Mouse (Mus musculus) liver, embryonic 15.5 days (tissue): ENCODE results near the gene Letm1. TPM values are rescaled to one million over a fixed set of nuclear protein-coding genes. Genes with fewer than 3 reads are reported as not detected.

ENCODE experiments used
- ATAC-seq: fragments of 200-750 bp; cut with Nextera tagmentation; 2 replicates; pipeline ENCODE4 v1.8.0; 2017; ENCODE audit warnings: moderate number of reproducible peaks, mild to moderate bottlenecking, moderate library complexity; ENCODE audit not compliant: insufficient read depth
- H3K27ac ChIP-seq: fragments of 300-500 bp; sonication (generic); replicated peaks from 2 replicates; pipeline ENCODE4 v1.5.1; 2015; ENCODE audit warnings: mild to moderate bottlenecking, inconsistent platforms
- H3K27me3 ChIP-seq: fragments of 300-500 bp; sonication (generic); 2 replicates; pipeline ENCODE4 v1.6.1; 2015; ENCODE audit warnings: mild to moderate bottlenecking, inconsistent platforms
- H3K36me3 ChIP-seq: fragments of 300-500 bp; sonication (generic); replicated peaks from 2 replicates; pipeline ENCODE4 v1.6.1; 2015; ENCODE audit warnings: moderate library complexity, mild to moderate bottlenecking, inconsistent platforms
- H3K4me1 ChIP-seq: fragments of 300-500 bp; sonication (generic); replicated peaks from 2 replicates; pipeline ENCODE4 v1.6.1; 2015; ENCODE audit warnings: inconsistent platforms
- H3K4me2 ChIP-seq: fragments of 300-500 bp; sonication (generic); 2 replicates; pipeline ENCODE4 v1.6.1; 2015; ENCODE audit warnings: moderate library complexity, mild to moderate bottlenecking, inconsistent platforms
- H3K4me3 ChIP-seq: fragments of 300-500 bp; sonication (generic); replicated peaks from 2 replicates; pipeline ENCODE4 v1.5.1; 2015; ENCODE audit warnings: mild to moderate bottlenecking, inconsistent platforms
- H3K9ac ChIP-seq: fragments of 300-500 bp; sonication (generic); 2 replicates; pipeline ENCODE4 v1.6.1; 2015; ENCODE audit warnings: moderate library complexity, mild to moderate bottlenecking, inconsistent platforms
- H3K9me3 ChIP-seq: fragments of 300-500 bp; sonication (generic); replicated peaks from 2 replicates; pipeline ENCODE4 v1.6.1; 2016; ENCODE audit warnings: inconsistent platforms
- WGBS: fragments of 180-500 bp; shearing (Covaris S2); methylation state at CpG from one replicate; pipeline ENCODE4 v1.1.7; 2015; ENCODE audit warnings: mixed read lengths; ENCODE audit not compliant: insufficient replicate concordance; 5-methylcytosine and 5-hydroxymethylcytosine counted together
- polyA plus RNA-seq: library from polyadenylated mRNA; unstranded; fragments of >200 nt; fragmentation: Nextera tagmentation; extraction: Ambion mirVana; gene quantifications from 2 replicates; pipeline ENCODE4 v1.2.1, GENCODE M21; 2015

Gene Letm1
- polyA plus RNA-seq, result 18.9 and 21.3 TPM in 2 replicates

- WGBS, result under 1% methylated on average over 65 of the region's 65 CpGs
- H3K27ac ChIP-seq, result peak within 1 kb of the TSS; percentile 76
- no peaks in the 10 kb centered on the region for H3K27me3 ChIP-seq
These were observed at the start of gene Letm1 for GRCm38 (mm10) chr5:33782345-33782998. TSS of gene Letm1 (minus strand) at chr5:33782817.

GRCm38 (mm10) chr5:33830832-33831231 is 48.2 kb upstream of the Letm1 start:
- H3K9ac ChIP-seq, result no peak overlapping the region
- peaks cover 30% of the 10 kb centered on the region for H3K36me3 ChIP-seq
- 72% methylated on average over 1 of the region's 1 CpGs for WGBS
- no peaks in the 10 kb centered on the region for H3K9me3 ChIP-seq
- H3K27me3 ChIP-seq, result no peaks in the 10 kb centered on the region
- ATAC-seq, result no peak
- H3K27ac ChIP-seq, result no peak overlapping the region
- no peak overlapping the region for H3K4me3 ChIP-seq
- peaks cover 23% of the 10 kb centered on the region for H3K4me1 ChIP-seq
- H3K4me2 ChIP-seq, result no peak overlapping the region

More at GRCm38 (mm10) chr5:33782345-33782998, at the start of gene Letm1:
- peak; percentile 99 for ATAC-seq
- Histone ChIP-seq H3K9me3 (no peaks in the 10 kb centered on the region), H3K4me2 (peak within 1 kb of the TSS; percentile 91), H3K9ac (peak within 1 kb of the TSS; percentile 82), H3K4me3 (peak within 1 kb of the TSS; percentile 93), H3K4me1 (peaks cover 35% of the 10 kb centered on the region), H3K36me3 (no peaks in the 10 kb centered on the region; the same call in 1 of the 2 replicates)

- Histone ChIP-seq H3K4me1 (peaks cover 31% of the 10 kb centered on the region), H3K9me3 (no peaks in the 10 kb centered on the region), H3K9ac (no peak overlapping the region), H3K27ac (no peak overlapping the region), H3K4me3 (no peak overlapping the region), H3K36me3 (peaks cover 30% of the 10 kb centered on the region), H3K4me2 (no peak overlapping the region), H3K27me3 (no peaks in the 10 kb centered on the region)
- WGBS, result 60% methylated on average over 3 of the region's 3 CpGs
- no peak for ATAC-seq
These were observed 47.3 kb upstream of the Letm1 start for GRCm38 (mm10) chr5:33829958-33830357.

- no peaks in the 10 kb centered on the region for H3K27me3 ChIP-seq
- no peak overlapping the region for H3K4me2 ChIP-seq
- peaks cover 46% of the 10 kb centered on the region for H3K4me1 ChIP-seq
- ATAC-seq, result no peak
- WGBS, result 73% methylated on average over 8 of the region's 8 CpGs
- H3K36me3 ChIP-seq, result peaks cover 43% of the 10 kb centered on the region
- H3K9ac ChIP-seq, result no peak overlapping the region
- no peaks in the 10 kb centered on the region for H3K9me3 ChIP-seq
- no peak overlapping the region for H3K27ac ChIP-seq
- H3K4me3 ChIP-seq, result no peak overlapping the region
These were observed 45.5 kb upstream of the Letm1 start for GRCm38 (mm10) chr5:33828107-33828506.

- Histone ChIP-seq H3K36me3 (peaks cover 42% of the 10 kb centered on the region), H3K4me2 (no peak overlapping the region), H3K4me3 (no peak overlapping the region), H3K9ac (no peak overlapping the region), H3K27ac (no peak overlapping the region), H3K4me1 (peaks cover 58% of the 10 kb centered on the region), H3K9me3 (no peaks in the 10 kb centered on the region), H3K27me3 (no peaks in the 10 kb centered on the region)
- ATAC-seq, result no peak
These were observed 43.4 kb upstream of the Letm1 start for GRCm38 (mm10) chr5:33826001-33826400.

- no peaks in the 10 kb centered on the region for H3K27me3 ChIP-seq
- H3K4me3 ChIP-seq, result peak overlapping the region; percentile 100
- peak overlapping the region; percentile 98; the same call in 1 of the 2 replicates for H3K9ac ChIP-seq
- ATAC-seq, result no peak
- peaks cover 30% of the 10 kb centered on the region for H3K36me3 ChIP-seq
- H3K4me2 ChIP-seq, result peak overlapping the region; percentile 93
- WGBS, result 33% methylated on average over 3 of the region's 3 CpGs
- H3K4me1 ChIP-seq, result peaks cover 58% of the 10 kb centered on the region
- H3K27ac ChIP-seq, result no peak overlapping the region
- no peaks in the 10 kb centered on the region for H3K9me3 ChIP-seq
These were observed 39.8 kb upstream of the Letm1 start for GRCm38 (mm10) chr5:33822456-33822855.

- peaks cover 62% of the 10 kb centered on the region for H3K4me1 ChIP-seq
These were observed 39.3 kb upstream of the Letm1 start for GRCm38 (mm10) chr5:33821901-33822427.

GRCm38 (mm10) chr5:33820733-33821621 is 38.4 kb upstream of the Letm1 start:
- peak; percentile 53 for ATAC-seq
- WGBS, result under 1% methylated on average over 120 of the region's 121 CpGs
- H3K4me3 ChIP-seq, result peak overlapping the region; percentile 100
- H3K4me1 ChIP-seq, result peaks cover 71% of the 10 kb centered on the region
- no peaks in the 10 kb centered on the region for H3K9me3 ChIP-seq
- no peaks in the 10 kb centered on the region for H3K27me3 ChIP-seq
- peak overlapping the region; percentile 92 for H3K27ac ChIP-seq
- peaks cover 20% of the 10 kb centered on the region for H3K36me3 ChIP-seq
- H3K4me2 ChIP-seq, result peak overlapping the region; percentile 93
- peak overlapping the region; percentile 98 for H3K9ac ChIP-seq

More at GRCm38 (mm10) chr5:33821901-33822427, 39.3 kb upstream of the Letm1 start:
- 28% methylated on average over 2 of the region's 2 CpGs for WGBS
- no peaks in the 10 kb centered on the region for H3K27me3 ChIP-seq
- H3K4me3 ChIP-seq, result peak overlapping the region; percentile 100
- H3K9me3 ChIP-seq, result no peaks in the 10 kb centered on the region
- peak overlapping the region; percentile 98 for H3K9ac ChIP-seq
- no peak for ATAC-seq
- H3K36me3 ChIP-seq, result peaks cover 25% of the 10 kb centered on the region
- H3K27ac ChIP-seq, result no peak overlapping the region
- peak overlapping the region; percentile 93 for H3K4me2 ChIP-seq

GRCm38 (mm10) chr5:33819876-33820732 is 37.5 kb upstream of the Letm1 start, which contains the start of gene Nsd2:
TSS of gene Nsd2 (plus strand) at chr5:33820725.
- peak within 1 kb of the TSS; percentile 98 for H3K9ac ChIP-seq
- H3K4me1 ChIP-seq, result peaks cover 65% of the 10 kb centered on the region
- peak within 1 kb of the TSS; percentile 100 for H3K4me3 ChIP-seq
- H3K9me3 ChIP-seq, result no peaks in the 10 kb centered on the region
- H3K27me3 ChIP-seq, result no peaks in the 10 kb centered on the region
- peak within 1 kb of the TSS; percentile 92 for H3K27ac ChIP-seq
- H3K36me3 ChIP-seq, result peaks cover 17% of the 10 kb centered on the region
- WGBS, result under 1% methylated on average over 91 of the region's 136 CpGs
- peak within 1 kb of the TSS; percentile 93 for H3K4me2 ChIP-seq
- peak; percentile 86 for ATAC-seq

GRCm38 (mm10) chr5:33819141-33819875 is 36.7 kb upstream of the Letm1 start:
- peak overlapping the region; percentile 100 for H3K4me3 ChIP-seq
- no peak for ATAC-seq

More at GRCm38 (mm10) chr5:33819141-33819875, 36.7 kb upstream of the Letm1 start:
- 25% methylated on average over 9 of the region's 9 CpGs for WGBS
- Histone ChIP-seq H3K9ac (peak overlapping the region; percentile 98), H3K4me1 (peaks cover 57% of the 10 kb centered on the region), H3K27me3 (no peaks in the 10 kb centered on the region), H3K36me3 (peaks cover 9% of the 10 kb centered on the region; the same call in 1 of the 2 replicates), H3K9me3 (no peaks in the 10 kb centered on the region), H3K27ac (peak overlapping the region; percentile 92), H3K4me2 (peak overlapping the region; percentile 93)
